Mouse (Mus musculus) embryonic fibroblast, embryonic 13.5 days (primary cell): ENCODE data around the gene Wdr12. TPM values are rescaled to one million over a fixed set of nuclear protein-coding genes. Genes with fewer than 3 reads are reported as not detected.
A peak's percentile ranks its signal among the peaks of the same experiment; 100 is the strongest.
"Not testable (repeated sequence)": the region's sequence is repeated elsewhere in the genome, so short reads cannot be mapped to it uniquely, and the experiment has no call there.

Experiments used
- H3K27ac ChIP-seq: 2 replicates; pipeline ENCODE4 v1.5.1; 2012; ENCODE audit warnings: low read length, control low read depth, inconsistent platforms; ENCODE audit not compliant: insufficient read depth
- H3K4me1 ChIP-seq: 2 replicates; pipeline ENCODE4 v1.6.1; 2011; ENCODE audit warnings: low read length; ENCODE audit not compliant: control insufficient read depth, insufficient read depth
- H3K4me3 ChIP-seq: 2 replicates; pipeline ENCODE4 v1.5.1; 2011; ENCODE audit warnings: mild to moderate bottlenecking, control low read depth, low read length; ENCODE audit not compliant: insufficient read depth
- CTCF ChIP-seq: IDR thresholded peaks from 2 replicates; pipeline ENCODE4 v1.5.1; 2011; ENCODE audit warnings: mild to moderate bottlenecking, control low read depth, low read length, moderate library complexity, borderline replicate concordance; ENCODE audit not compliant: insufficient read depth
- POLR2A ChIP-seq: IDR thresholded peaks from 2 replicates; pipeline ENCODE4 v1.6.1; 2011; ENCODE audit warnings: low read depth, mild to moderate bottlenecking, control low read depth, low read length, moderate library complexity
- polyA plus RNA-seq: library from polyadenylated mRNA; stranded (reverse); fragments of >200 nt; gene quantifications from 2 replicates; pipeline ENCODE4 v1.2.4, GENCODE M21; 2011; ENCODE audit warnings: low read depth; ENCODE audit not compliant: missing spikeins, insufficient read length

Wdr12 gene
- polyA plus RNA-seq, 1 experiment: 30.7 TPM

DNA sequence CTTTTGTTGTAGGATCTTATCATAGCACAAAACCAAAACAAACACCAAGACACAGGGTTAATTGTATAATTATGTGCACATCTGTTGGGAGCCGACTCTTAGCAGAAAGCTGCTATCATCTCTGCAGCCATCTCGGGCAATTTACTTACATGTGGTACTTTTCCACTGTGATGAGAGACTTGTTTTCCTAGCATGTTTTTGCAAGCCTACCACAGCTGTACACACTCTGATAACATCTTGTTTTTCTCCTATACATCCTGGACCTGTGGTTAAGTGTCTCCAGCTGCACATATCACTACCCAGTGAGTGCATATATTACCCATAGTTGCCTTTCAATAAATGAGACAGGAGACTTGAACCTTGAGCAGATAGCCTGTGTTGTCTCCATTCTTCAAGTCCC lies 23.5 kb downstream of the Wdr12 start:
- Histone ChIP-seq H3K4me1 (no peaks in the 10 kb centered on the region), H3K27ac (no peak overlapping the region), H3K4me3 (no peak overlapping the region)
- TF ChIP-seq POLR2A (no peak), CTCF (no peak)

- H3K4me1 ChIP-seq, H3K27ac ChIP-seq, H3K4me3 ChIP-seq: not testable (repeated sequence)
These were observed 27.7 kb downstream of the Wdr12 start for GRCm38 (mm10) chr1:60070725-60071124.

DNA sequence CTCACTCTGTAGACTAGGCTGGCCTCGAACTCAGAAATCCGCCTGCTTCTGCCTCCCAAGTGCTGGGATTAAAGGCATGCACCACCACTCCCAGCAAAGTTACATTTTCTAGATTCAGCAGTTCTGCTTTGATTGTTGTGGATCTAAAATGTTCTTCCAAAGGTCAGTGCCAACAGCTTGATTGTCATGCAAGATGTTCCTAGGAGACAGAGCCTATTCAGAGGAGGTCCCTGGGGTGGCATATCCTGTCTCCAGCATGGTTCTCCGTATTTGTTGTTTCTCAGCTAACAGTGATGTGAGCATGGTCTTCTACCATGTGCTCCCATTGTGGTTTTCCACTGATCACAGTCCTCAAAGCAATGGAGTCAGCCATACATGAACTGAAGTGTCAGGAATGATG lies 42.1 kb downstream of the Wdr12 start:
- TF ChIP-seq CTCF (no peak), POLR2A (no peak)
- Histone ChIP-seq H3K4me1 (no peaks in the 10 kb centered on the region), H3K27ac (no peak overlapping the region), H3K4me3 (no peak overlapping the region)

DNA sequence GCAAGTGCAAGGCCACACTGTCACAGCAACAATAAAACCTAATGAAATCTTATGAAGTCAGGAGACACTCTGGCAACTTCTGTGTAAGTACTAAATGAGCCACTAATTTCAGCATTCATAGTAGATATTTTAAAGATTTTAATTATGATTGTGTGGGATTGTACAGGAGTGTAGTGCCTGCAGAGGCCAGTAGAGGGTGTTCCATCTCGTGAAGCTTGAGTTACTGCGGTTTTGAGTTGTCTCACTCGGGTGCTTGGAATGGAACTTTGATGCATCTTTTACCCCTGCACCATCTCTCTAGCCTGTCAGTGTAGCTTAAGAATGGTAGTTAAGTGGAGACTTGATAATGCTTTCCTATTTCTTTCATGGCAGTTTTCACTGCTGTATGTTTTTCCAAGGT lies 43.8 kb downstream of the Wdr12 start:
- no peak overlapping the region for H3K27ac ChIP-seq
- no peaks in the 10 kb centered on the region for H3K4me1 ChIP-seq
- H3K4me3 ChIP-seq: no peak overlapping the region
- TF ChIP-seq POLR2A: no peak
- TF ChIP-seq CTCF: no peak

DNA sequence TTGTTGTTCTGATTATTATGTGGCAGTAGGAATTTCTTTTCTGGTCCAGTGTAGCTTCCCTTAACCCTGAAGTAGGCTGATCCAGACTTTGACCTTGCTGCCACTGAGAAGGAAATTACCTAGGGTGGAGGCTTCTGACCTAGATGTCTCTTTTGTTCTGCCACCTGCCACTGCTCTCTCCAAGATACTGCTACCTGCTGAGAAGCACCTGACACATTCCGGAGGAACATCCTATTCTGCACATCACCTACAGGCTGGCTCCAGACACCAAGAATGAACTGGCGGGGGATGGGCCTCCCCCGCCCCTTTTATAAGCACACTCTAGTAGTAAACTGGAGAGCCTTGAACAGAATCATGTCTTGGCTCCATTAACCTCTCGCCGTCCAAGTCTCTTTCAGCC lies 51.0 kb downstream of the Wdr12 start:
- H3K27ac ChIP-seq, H3K4me1 ChIP-seq, H3K4me3 ChIP-seq: not testable (repeated sequence)

- TF ChIP-seq CTCF (no peak), POLR2A (no peak)
- no peak overlapping the region for H3K27ac ChIP-seq
- no peak overlapping the region for H3K4me3 ChIP-seq
These were observed 53.9 kb downstream of the Wdr12 start for GRCm38 (mm10) chr1:60044595-60044994.

DNA sequence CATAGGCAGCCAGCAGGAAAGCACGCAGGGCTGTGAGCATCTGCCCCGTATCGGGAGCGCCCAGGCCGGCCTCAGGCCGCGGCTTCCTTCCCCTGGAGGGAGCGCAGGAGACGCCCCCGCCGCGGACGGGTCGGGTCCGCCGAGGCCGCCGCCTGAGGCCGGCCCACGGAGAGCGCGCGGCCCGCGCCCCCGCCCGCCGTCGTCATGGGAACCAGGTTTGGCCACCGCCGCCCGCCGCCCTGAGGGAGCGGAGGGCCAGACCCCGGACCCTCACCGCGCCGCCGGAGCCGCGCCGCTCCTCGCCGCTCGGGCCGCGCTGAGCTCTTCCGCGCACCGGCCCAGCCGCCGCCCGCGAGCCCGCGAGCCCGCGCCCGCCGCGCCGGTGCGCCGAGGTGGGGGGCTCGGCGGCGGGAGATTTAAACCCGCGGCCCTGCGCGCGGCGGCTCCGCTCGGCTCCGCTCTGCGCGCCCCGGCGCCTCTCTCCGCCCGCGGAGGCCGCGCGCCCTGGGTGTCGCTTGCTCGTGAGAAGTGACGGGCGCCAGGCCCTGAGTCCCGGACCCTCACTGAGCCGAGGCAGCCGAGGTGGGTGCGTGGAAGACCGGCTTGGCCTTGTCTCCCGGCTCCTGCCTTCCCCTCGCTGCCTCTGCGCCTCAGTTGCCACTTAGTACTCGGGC lies 55.5 kb downstream of the Wdr12 start, which contains the start of gene Ica1l:
Gene Ica1l (minus strand): TSS at position 389 of the 674 bp plus-strand sequence.
- Histone ChIP-seq H3K4me3 (peak within 1 kb of the TSS; percentile 40), H3K27ac (no peak within 1 kb of the TSS), H3K4me1 (no peaks in the 10 kb centered on the region)
- TF ChIP-seq CTCF (no peak), POLR2A (no peak)

More at GRCm38 (mm10) chr1:60044595-60044994, 53.9 kb downstream of the Wdr12 start:
- H3K4me1 ChIP-seq: no peaks in the 10 kb centered on the region

GRCm38 (mm10) chr1:60042398-60042795 lies 56.0 kb downstream of the Wdr12 start:
- Histone ChIP-seq H3K4me1 (no peaks in the 10 kb centered on the region), H3K27ac (no peak overlapping the region), H3K4me3 (peak overlapping the region; percentile 34)
- TF ChIP-seq POLR2A (no peak), CTCF (no peak)

GRCm38 (mm10) chr1:60035044-60035443 lies 63.4 kb downstream of the Wdr12 start:
- Histone ChIP-seq H3K27ac (no peak overlapping the region), H3K4me3 (no peak overlapping the region), H3K4me1 (no peaks in the 10 kb centered on the region)
- TF ChIP-seq POLR2A (no peak), CTCF (no peak)

Other genes with a start within 250 kb of the Wdr12 start
- 21.0 and 22.3 TPM in 2 replicates for gene Fam117b, start 185.6 kb downstream of the Wdr12 start, polyA plus RNA-seq
- 1.5 and 4.1 TPM in 2 replicates for gene Ica1l, start 55.5 kb downstream of the Wdr12 start, polyA plus RNA-seq
- 15.7 and 21.3 TPM in 2 replicates for gene Carf, start 398 bp downstream of the Wdr12 start, polyA plus RNA-seq
- 45.0 and 55.1 TPM in 2 replicates for gene Nbeal1, start 82.0 kb upstream of the Wdr12 start, polyA plus RNA-seq
- gene Cyp20a1, start 244.7 kb upstream of the Wdr12 start, polyA plus RNA-seq: 62.9 and 72.8 TPM in 2 replicates